Mouse (Mus musculus) lung, postnatal 0 days (tissue): ENCODE measurements around the gene Thap8. TPM values are rescaled to one million over a fixed set of nuclear protein-coding genes. Genes with fewer than 3 reads are reported as not detected.
A peak's percentile ranks its signal among the peaks of the same experiment; 100 is the strongest.
"Not testable (repeated sequence)": the region's sequence is repeated elsewhere in the genome, so short reads cannot be mapped to it uniquely, and the experiment has no call there.

Source experiments
- ATAC-seq: fragments of 200-750 bp; cut with Nextera tagmentation; 2 replicates; pipeline ENCODE4 v1.8.0; 2017; ENCODE audit warnings: moderate library complexity
- DNase-seq: peaks from one replicate; pipeline ENCODE4 v3.0.0-alpha.2; 2016; ENCODE audit warnings: low spot score
- H3K27ac ChIP-seq: fragments of 300-500 bp; sonication (generic); 2 replicates; pipeline ENCODE4 v1.5.1; 2014; ENCODE audit warnings: antibody characterized with exemption, mild to moderate bottlenecking, low read length, mixed read lengths
- H3K27me3 ChIP-seq: fragments of 300-500 bp; sonication (generic); replicated peaks from 2 replicates; pipeline ENCODE4 v1.6.1; 2014; ENCODE audit warnings: low read length, mixed read lengths; ENCODE audit not compliant: insufficient read depth
- H3K36me3 ChIP-seq: fragments of 300-500 bp; sonication (generic); 2 replicates; pipeline ENCODE4 v1.6.1; 2014; ENCODE audit warnings: low read length, mixed read lengths; ENCODE audit not compliant: insufficient read depth
- H3K4me1 ChIP-seq: fragments of 300-500 bp; sonication (generic); 2 replicates; pipeline ENCODE4 v1.6.1; 2014; ENCODE audit warnings: antibody characterized with exemption, low read depth, low read length, mixed read lengths; ENCODE audit not compliant: insufficient read depth
- H3K4me2 ChIP-seq: fragments of 300-500 bp; sonication (generic); replicated peaks from 2 replicates; pipeline ENCODE4 v1.6.1; 2014; ENCODE audit warnings: low read depth, mild to moderate bottlenecking, low read length, moderate library complexity, mixed read lengths
- H3K4me3 ChIP-seq: fragments of 300-500 bp; sonication (generic); 2 replicates; pipeline ENCODE4 v1.5.1; 2014; ENCODE audit warnings: low read depth, low read length
- H3K9ac ChIP-seq: fragments of 300-500 bp; sonication (generic); replicated peaks from 2 replicates; pipeline ENCODE4 v1.6.1; 2014; ENCODE audit warnings: low read depth, mild to moderate bottlenecking
- H3K9me3 ChIP-seq: fragments of 300-500 bp; sonication (generic); 2 replicates; pipeline ENCODE4 v1.6.1; 2016; ENCODE audit warnings: low read length, mixed read lengths
- CTCF ChIP-seq: IDR thresholded peaks from 2 replicates; pipeline ENCODE4 v1.5.1; 2016; ENCODE audit warnings: antibody characterized with exemption, mild to moderate bottlenecking
- EP300 ChIP-seq: IDR thresholded peaks from 2 replicates; pipeline ENCODE4 v1.6.1; 2016; ENCODE audit warnings: antibody characterized with exemption, mild to moderate bottlenecking, control low read depth
- WGBS: fragments of 180-500 bp; shearing (Covaris S2); extraction: QIAGEN DNeasy Blood & Tissue Kit; methylation state at CpG from one replicate; pipeline ENCODE4 v1.1.7; 2014; 5-methylcytosine and 5-hydroxymethylcytosine counted together
- polyA plus RNA-seq: library from polyadenylated mRNA; unstranded; fragments of >200 nt; fragmentation: Nextera tagmentation; extraction: Ambion mirVana; gene quantifications from 2 replicates; pipeline ENCODE4 v1.2.1, GENCODE M21; 2015

Thap8 gene
- polyA plus RNA-seq, 1 experiment from 2014 or later = 0.81 TPM

GRCm38 (mm10) chr7:30234276-30234858, 45.5 kb upstream of the Thap8 start:
- Histone ChIP-seq H3K9ac (no peak overlapping the region), H3K27ac (no peak overlapping the region), H3K9me3 (no peaks in the 10 kb centered on the region), H3K4me1 (peaks cover 5% of the 10 kb centered on the region; the same call in 1 of the 2 replicates), H3K27me3 (no peaks in the 10 kb centered on the region), H3K36me3 (no peaks in the 10 kb centered on the region), H3K4me2 (no peak overlapping the region), H3K4me3 (no peak overlapping the region)
- ATAC-seq (peak; percentile 14), DNase-seq (peak; percentile 60)
- 80% methylated on average over 15 of the region's 15 CpGs for WGBS
- TF ChIP-seq EP300 = no peak
- TF ChIP-seq CTCF = no peak

GRCm38 (mm10) chr7:30235091-30235490, 44.8 kb upstream of the Thap8 start:
- ATAC-seq (no peak), DNase-seq (no peak)
- no peak overlapping the region for H3K4me2 ChIP-seq
- peaks cover 5% of the 10 kb centered on the region; the same call in 1 of the 2 replicates for H3K4me1 ChIP-seq
- H3K36me3 ChIP-seq = no peaks in the 10 kb centered on the region
- no peak overlapping the region for H3K27ac ChIP-seq
- H3K9me3 ChIP-seq = no peaks in the 10 kb centered on the region
- H3K4me3 ChIP-seq = no peak overlapping the region
- TF ChIP-seq EP300 (no peak), CTCF (no peak)
- no peak overlapping the region for H3K9ac ChIP-seq
- no peaks in the 10 kb centered on the region for H3K27me3 ChIP-seq
- WGBS = 82% methylated on average over 8 of the region's 8 CpGs

- no peak within 1 kb of the TSS for H3K27ac ChIP-seq
- WGBS = 78% methylated on average over 4 of the region's 4 CpGs
These were observed 44.3 kb upstream of the Thap8 start, which contains the start of gene Ovol3 for GRCm38 (mm10) chr7:30235625-30236024. Ovol3 (minus strand) TSS chr7:30235725.

GRCm38 (mm10) chr7:30237374-30237773, 42.5 kb upstream of the Thap8 start:
- not testable (repeated sequence) for H3K4me2 ChIP-seq, DNase-seq, H3K36me3 ChIP-seq, ATAC-seq, H3K27me3 ChIP-seq, H3K27ac ChIP-seq, H3K4me1 ChIP-seq, H3K9ac ChIP-seq, H3K9me3 ChIP-seq, H3K4me3 ChIP-seq
- 89% methylated on average over 3 of the region's 3 CpGs for WGBS

More at GRCm38 (mm10) chr7:30235625-30236024, 44.3 kb upstream of the Thap8 start, which contains the start of gene Ovol3:
- no peak within 1 kb of the TSS for H3K4me3 ChIP-seq
- TF ChIP-seq CTCF = no peak
- TF ChIP-seq EP300 = no peak
- H3K4me2 ChIP-seq = no peak within 1 kb of the TSS
- H3K36me3 ChIP-seq = peaks cover 3% of the 10 kb centered on the region; the same call in 1 of the 2 replicates
- no peak within 1 kb of the TSS for H3K9ac ChIP-seq
- peaks cover 5% of the 10 kb centered on the region; the same call in 1 of the 2 replicates for H3K4me1 ChIP-seq
- no peak for DNase-seq
- H3K27me3 ChIP-seq = no peaks in the 10 kb centered on the region
- ATAC-seq = no peak
- H3K9me3 ChIP-seq = no peaks in the 10 kb centered on the region

- 0 out of 2 replicates have a peak, but pooled peaks cover 4% of the 10 kb centered on the region for H3K36me3 ChIP-seq
- no peak overlapping the region for H3K4me2 ChIP-seq
- 74% methylated on average over 12 of the region's 12 CpGs for WGBS
- H3K9ac ChIP-seq = no peak overlapping the region
- peak; percentile 93 for ATAC-seq
- no peak overlapping the region for H3K4me3 ChIP-seq
- peak overlapping the region; percentile 27; the same call in 1 of the 2 replicates for H3K27ac ChIP-seq
- TF ChIP-seq CTCF = no peak
- TF ChIP-seq EP300 = no peak
- no peaks in the 10 kb centered on the region for H3K9me3 ChIP-seq
- no peaks in the 10 kb centered on the region for H3K27me3 ChIP-seq
- DNase-seq = peak; percentile 81
- H3K4me1 ChIP-seq = no peaks in the 10 kb centered on the region
These were observed 27.6 kb upstream of the Thap8 start for GRCm38 (mm10) chr7:30251956-30252954.

GRCm38 (mm10) chr7:30265041-30265440, 14.9 kb upstream of the Thap8 start:
- DNase-seq (no peak), ATAC-seq (no peak)
- no peak overlapping the region for H3K27ac ChIP-seq
- no peak overlapping the region for H3K4me3 ChIP-seq
- no peak for TF ChIP-seq EP300
- TF ChIP-seq CTCF = no peak
- H3K27me3 ChIP-seq = no peaks in the 10 kb centered on the region
- H3K9ac ChIP-seq = no peak overlapping the region
- no peaks in the 10 kb centered on the region for H3K36me3 ChIP-seq
- WGBS = 58% methylated on average over 2 of the region's 2 CpGs
- no peak overlapping the region for H3K4me2 ChIP-seq
- no peaks in the 10 kb centered on the region for H3K4me1 ChIP-seq
- H3K9me3 ChIP-seq = no peaks in the 10 kb centered on the region
